Mouse (Mus musculus) embryonic facial prominence, embryonic 13.5 days (tissue): ENCODE measurements around the gene Myo16. TPM values are rescaled to one million over a fixed set of nuclear protein-coding genes. Genes with fewer than 3 reads are reported as not detected.

Source experiments
- ATAC-seq: fragments of 200-750 bp; cut with Nextera tagmentation; 2 replicates; pipeline ENCODE4 v1.8.0; 2017; ENCODE audit warnings: low read depth; ENCODE audit not compliant: insufficient number of reproducible peaks, insufficient read depth, low FRiP score, low TSS enrichment
- H3K27ac ChIP-seq: fragments of 300-500 bp; sonication (generic); 2 replicates; pipeline ENCODE4 v1.5.1; 2015; ENCODE audit warnings: moderate library complexity, mild to moderate bottlenecking, inconsistent platforms
- H3K27me3 ChIP-seq: fragments of 300-500 bp; sonication (generic); 2 replicates; pipeline ENCODE4 v1.6.1; 2015; ENCODE audit warnings: mild to moderate bottlenecking, inconsistent platforms
- H3K36me3 ChIP-seq: fragments of 300-500 bp; sonication (generic); 2 replicates; pipeline ENCODE4 v1.6.1; 2015; ENCODE audit warnings: mild to moderate bottlenecking, inconsistent platforms
- H3K4me1 ChIP-seq: fragments of 300-500 bp; sonication (generic); 2 replicates; pipeline ENCODE4 v1.6.1; 2015; ENCODE audit warnings: inconsistent platforms
- H3K4me2 ChIP-seq: fragments of 300-500 bp; sonication (generic); 2 replicates; pipeline ENCODE4 v1.6.1; 2015; ENCODE audit warnings: moderate library complexity, mild to moderate bottlenecking, inconsistent platforms
- H3K4me3 ChIP-seq: fragments of 300-500 bp; sonication (generic); 2 replicates; pipeline ENCODE4 v1.5.1; 2015; ENCODE audit warnings: mild to moderate bottlenecking, inconsistent platforms
- H3K9ac ChIP-seq: fragments of 300-500 bp; sonication (generic); 2 replicates; pipeline ENCODE4 v1.6.1; 2015; ENCODE audit warnings: mild to moderate bottlenecking, inconsistent platforms
- H3K9me3 ChIP-seq: fragments of 300-500 bp; sonication (generic); 2 replicates; pipeline ENCODE4 v1.6.1; 2016; ENCODE audit warnings: inconsistent platforms
- WGBS: fragments of 180-500 bp; shearing (Covaris S2); methylation state at CpG from one replicate; pipeline ENCODE4 v1.1.7; 2015; ENCODE audit warnings: mixed read lengths; 5-methylcytosine and 5-hydroxymethylcytosine counted together
- polyA plus RNA-seq: library from polyadenylated mRNA; unstranded; fragments of >200 nt; fragmentation: Nextera tagmentation; extraction: Ambion mirVana; gene quantifications from 2 replicates; pipeline ENCODE4 v1.2.1, GENCODE M21; 2015

The Myo16 gene
- polyA plus RNA-seq, 1 experiment from 2014 or later, result 0.46 TPM

- H3K4me2 ChIP-seq, result no peak overlapping the region
- H3K27me3 ChIP-seq, result no peaks in the 10 kb centered on the region
- H3K4me3 ChIP-seq, result no peak overlapping the region
- H3K36me3 ChIP-seq, result no peaks in the 10 kb centered on the region
- WGBS, result 81% methylated on average over 5 of the region's 5 CpGs
- no peaks in the 10 kb centered on the region for H3K4me1 ChIP-seq
- no peak overlapping the region for H3K9ac ChIP-seq
- no peak overlapping the region for H3K27ac ChIP-seq
- no peaks in the 10 kb centered on the region for H3K9me3 ChIP-seq
- no peak for ATAC-seq
Measured at GRCm38 (mm10) chr8:10482064-10482463, 328.4 kb downstream of the Myo16 start.

GRCm38 (mm10) chr8:10482880-10483279 lies 329.2 kb downstream of the Myo16 start:
- no peak for ATAC-seq
- WGBS, result 67% methylated on average over 1 of the region's 1 CpGs

GRCm38 (mm10) chr8:10483841-10484240 lies 330.1 kb downstream of the Myo16 start:
- Histone ChIP-seq H3K4me2 (no peak overlapping the region), H3K9ac (no peak overlapping the region), H3K27me3 (no peaks in the 10 kb centered on the region), H3K9me3 (no peaks in the 10 kb centered on the region), H3K4me3 (no peak overlapping the region), H3K4me1 (no peaks in the 10 kb centered on the region), H3K27ac (no peak overlapping the region), H3K36me3 (no peaks in the 10 kb centered on the region)
- no peak for ATAC-seq
- WGBS, result 75% methylated on average over 5 of the region's 5 CpGs

More at GRCm38 (mm10) chr8:10482880-10483279, 329.2 kb downstream of the Myo16 start:
- Histone ChIP-seq H3K9ac (no peak overlapping the region), H3K4me2 (no peak overlapping the region), H3K36me3 (no peaks in the 10 kb centered on the region), H3K4me3 (no peak overlapping the region), H3K27ac (no peak overlapping the region), H3K9me3 (no peaks in the 10 kb centered on the region), H3K4me1 (no peaks in the 10 kb centered on the region), H3K27me3 (no peaks in the 10 kb centered on the region)

GRCm38 (mm10) chr8:10489738-10490419 lies 336.2 kb downstream of the Myo16 start:
- no peak overlapping the region for H3K4me3 ChIP-seq
- H3K9ac ChIP-seq, result no peak overlapping the region
- H3K36me3 ChIP-seq, result no peaks in the 10 kb centered on the region
- WGBS, result 50% methylated on average over 10 of the region's 10 CpGs
- no peaks in the 10 kb centered on the region for H3K27me3 ChIP-seq
- no peak for ATAC-seq
- peaks cover 9% of the 10 kb centered on the region; the same call in 1 of the 2 replicates for H3K4me1 ChIP-seq
- H3K9me3 ChIP-seq, result no peaks in the 10 kb centered on the region
- no peak overlapping the region; the same call in 1 of the 2 replicates for H3K27ac ChIP-seq
- H3K4me2 ChIP-seq, result no peak overlapping the region

GRCm38 (mm10) chr8:10490420-10490784 lies 336.7 kb downstream of the Myo16 start:
- ATAC-seq, result no peak
- Histone ChIP-seq H3K9me3 (no peaks in the 10 kb centered on the region), H3K27ac (no peak overlapping the region; the same call in 1 of the 2 replicates), H3K27me3 (no peaks in the 10 kb centered on the region), H3K4me3 (no peak overlapping the region), H3K36me3 (no peaks in the 10 kb centered on the region), H3K4me1 (peaks cover 9% of the 10 kb centered on the region; the same call in 1 of the 2 replicates), H3K4me2 (no peak overlapping the region), H3K9ac (no peak overlapping the region)
- 86% methylated on average over 2 of the region's 2 CpGs for WGBS

GRCm38 (mm10) chr8:10490874-10491273 lies 337.2 kb downstream of the Myo16 start:
- WGBS, result 74% methylated on average over 6 of the region's 6 CpGs
- no peaks in the 10 kb centered on the region for H3K9me3 ChIP-seq
- H3K27ac ChIP-seq, result no peak overlapping the region
- no peak for ATAC-seq
- H3K4me3 ChIP-seq, result no peak overlapping the region
- H3K4me1 ChIP-seq, result peaks cover 9% of the 10 kb centered on the region; the same call in 1 of the 2 replicates
- no peaks in the 10 kb centered on the region for H3K27me3 ChIP-seq
- H3K9ac ChIP-seq, result no peak overlapping the region
- no peaks in the 10 kb centered on the region for H3K36me3 ChIP-seq
- H3K4me2 ChIP-seq, result no peak overlapping the region

GRCm38 (mm10) chr8:10499846-10500245 lies 346.1 kb downstream of the Myo16 start:
- H3K27me3 ChIP-seq, result no peaks in the 10 kb centered on the region
- H3K9ac ChIP-seq, result no peak overlapping the region
- H3K4me3 ChIP-seq, result no peak overlapping the region
- H3K27ac ChIP-seq, result no peak overlapping the region
- 32% methylated on average over 8 of the region's 8 CpGs for WGBS
- no peak overlapping the region for H3K4me2 ChIP-seq
- no peaks in the 10 kb centered on the region for H3K36me3 ChIP-seq
- H3K4me1 ChIP-seq, result 0 out of 2 replicates have a peak, but pooled peaks cover 3% of the 10 kb centered on the region
- no peak for ATAC-seq
- no peaks in the 10 kb centered on the region for H3K9me3 ChIP-seq

GRCm38 (mm10) chr8:10500465-10500864 lies 346.8 kb downstream of the Myo16 start:
- no peak for ATAC-seq
- H3K9me3 ChIP-seq, result no peaks in the 10 kb centered on the region
- H3K36me3 ChIP-seq, result no peaks in the 10 kb centered on the region
- H3K27me3 ChIP-seq, result no peaks in the 10 kb centered on the region
- no peak overlapping the region for H3K27ac ChIP-seq
- no peak overlapping the region for H3K4me3 ChIP-seq
- 0 out of 2 replicates have a peak, but pooled peaks cover 3% of the 10 kb centered on the region for H3K4me1 ChIP-seq
- WGBS, result 82% methylated on average over 6 of the region's 6 CpGs
- no peak overlapping the region for H3K9ac ChIP-seq
- H3K4me2 ChIP-seq, result no peak overlapping the region

GRCm38 (mm10) chr8:10501750-10502149 lies 348.0 kb downstream of the Myo16 start:
- H3K9me3 ChIP-seq, result no peaks in the 10 kb centered on the region
- H3K27ac ChIP-seq, result no peak overlapping the region
- H3K9ac ChIP-seq, result no peak overlapping the region
- no peaks in the 10 kb centered on the region for H3K36me3 ChIP-seq
- 0 out of 2 replicates have a peak, but pooled peaks cover 3% of the 10 kb centered on the region for H3K4me1 ChIP-seq
- ATAC-seq, result no peak
- no peak overlapping the region for H3K4me2 ChIP-seq
- no peaks in the 10 kb centered on the region for H3K27me3 ChIP-seq
- 89% methylated on average over 3 of the region's 3 CpGs for WGBS
- no peak overlapping the region for H3K4me3 ChIP-seq

GRCm38 (mm10) chr8:10512105-10512504 lies 358.4 kb downstream of the Myo16 start:
- H3K4me1 ChIP-seq, result no peaks in the 10 kb centered on the region
- H3K9me3 ChIP-seq, result no peaks in the 10 kb centered on the region
- no peak overlapping the region for H3K4me3 ChIP-seq
- 76% methylated on average over 3 of the region's 3 CpGs for WGBS
- no peak for ATAC-seq
- no peaks in the 10 kb centered on the region for H3K36me3 ChIP-seq
- H3K27ac ChIP-seq, result no peak overlapping the region
- no peak overlapping the region for H3K9ac ChIP-seq
- 0 out of 2 replicates have a peak, but pooled peaks cover 3% of the 10 kb centered on the region for H3K27me3 ChIP-seq
- no peak overlapping the region for H3K4me2 ChIP-seq

GRCm38 (mm10) chr8:10517381-10517780 lies 363.7 kb downstream of the Myo16 start:
- H3K4me2 ChIP-seq, result no peak overlapping the region
- no peaks in the 10 kb centered on the region for H3K4me1 ChIP-seq
- no peak for ATAC-seq
- no peaks in the 10 kb centered on the region for H3K27me3 ChIP-seq
- H3K9ac ChIP-seq, result no peak overlapping the region
- 60% methylated on average over 8 of the region's 8 CpGs for WGBS
- no peak overlapping the region for H3K4me3 ChIP-seq
- no peak overlapping the region for H3K27ac ChIP-seq
- H3K36me3 ChIP-seq, result no peaks in the 10 kb centered on the region
- H3K9me3 ChIP-seq, result no peaks in the 10 kb centered on the region

- no peak overlapping the region for H3K9ac ChIP-seq
- no peak overlapping the region for H3K27ac ChIP-seq
- H3K27me3 ChIP-seq, result no peaks in the 10 kb centered on the region
- no peaks in the 10 kb centered on the region for H3K36me3 ChIP-seq
- no peaks in the 10 kb centered on the region for H3K4me1 ChIP-seq
- WGBS, result 51% methylated on average over 7 of the region's 7 CpGs
- H3K4me3 ChIP-seq, result no peak overlapping the region
- no peaks in the 10 kb centered on the region for H3K9me3 ChIP-seq
- H3K4me2 ChIP-seq, result no peak overlapping the region
- no peak for ATAC-seq
Measured at GRCm38 (mm10) chr8:10519276-10519675, 365.6 kb downstream of the Myo16 start.
